Mouse (Mus musculus) midbrain, embryonic 14.5 days (tissue): ENCODE data around the gene Fli1. TPM values are rescaled to one million over a fixed set of nuclear protein-coding genes. Genes with fewer than 3 reads are reported as not detected.

Experiments used
- ATAC-seq: fragments of 200-750 bp; cut with Nextera tagmentation; 2 replicates; pipeline ENCODE4 v1.8.0; 2017; ENCODE audit warnings: moderate number of reproducible peaks, moderate library complexity; ENCODE audit not compliant: low FRiP score, low TSS enrichment
- DNase-seq: peaks from one replicate; pipeline ENCODE4 v3.0.0-alpha.2; 2015
- H3K27ac ChIP-seq: fragments of 300-500 bp; sonication (generic); replicated peaks from 2 replicates; pipeline ENCODE4 v1.5.1; 2014; ENCODE audit warnings: mild to moderate bottlenecking, low read depth, low read length, moderate library complexity
- H3K27me3 ChIP-seq: fragments of 300-500 bp; sonication (generic); 2 replicates; pipeline ENCODE4 v1.6.1; 2014; ENCODE audit warnings: low read length, control low read depth, mixed read lengths; ENCODE audit not compliant: control insufficient read depth, insufficient read depth
- H3K36me3 ChIP-seq: fragments of 300-500 bp; sonication (generic); 2 replicates; pipeline ENCODE4 v1.6.1; 2014; ENCODE audit warnings: low read length, control low read depth; ENCODE audit not compliant: control insufficient read depth, insufficient read depth
- H3K4me1 ChIP-seq: fragments of 300-500 bp; sonication (generic); 2 replicates; pipeline ENCODE4 v1.6.1; 2014; ENCODE audit warnings: mild to moderate bottlenecking, antibody characterized with exemption, low read length, control low read depth; ENCODE audit not compliant: control insufficient read depth, insufficient read depth
- H3K4me2 ChIP-seq: fragments of 300-500 bp; sonication (generic); 2 replicates; pipeline ENCODE4 v1.6.1; 2014; ENCODE audit warnings: mild to moderate bottlenecking, low read length, moderate library complexity
- H3K4me3 ChIP-seq: fragments of 300-500 bp; sonication (generic); replicated peaks from 2 replicates; pipeline ENCODE4 v1.5.1; 2014; ENCODE audit warnings: low read depth, low read length
- H3K9ac ChIP-seq: fragments of 300-500 bp; sonication (generic); replicated peaks from 2 replicates; pipeline ENCODE4 v1.6.1; 2014; ENCODE audit warnings: mild to moderate bottlenecking, low read length, moderate library complexity
- H3K9me3 ChIP-seq: fragments of 300-500 bp; sonication (generic); 2 replicates; pipeline ENCODE4 v1.6.1; 2016; ENCODE audit warnings: low read length, control low read depth, mixed read lengths; ENCODE audit not compliant: control insufficient read depth
- WGBS: fragments of 180-500 bp; shearing (Covaris S2); extraction: QIAGEN DNeasy Blood & Tissue Kit; methylation state at CpG from one replicate; pipeline ENCODE4 v1.1.7; 2014; 5-methylcytosine and 5-hydroxymethylcytosine counted together
- polyA plus RNA-seq: library from polyadenylated mRNA; unstranded; fragments of >200 nt; fragmentation: Nextera tagmentation; extraction: Ambion mirVana; gene quantifications from 2 replicates; pipeline ENCODE4 v1.2.1, GENCODE M21; 2014

The Fli1 gene
- polyA plus RNA-seq, 1 experiment from 2014 or later, result 7.9 TPM

DNA sequence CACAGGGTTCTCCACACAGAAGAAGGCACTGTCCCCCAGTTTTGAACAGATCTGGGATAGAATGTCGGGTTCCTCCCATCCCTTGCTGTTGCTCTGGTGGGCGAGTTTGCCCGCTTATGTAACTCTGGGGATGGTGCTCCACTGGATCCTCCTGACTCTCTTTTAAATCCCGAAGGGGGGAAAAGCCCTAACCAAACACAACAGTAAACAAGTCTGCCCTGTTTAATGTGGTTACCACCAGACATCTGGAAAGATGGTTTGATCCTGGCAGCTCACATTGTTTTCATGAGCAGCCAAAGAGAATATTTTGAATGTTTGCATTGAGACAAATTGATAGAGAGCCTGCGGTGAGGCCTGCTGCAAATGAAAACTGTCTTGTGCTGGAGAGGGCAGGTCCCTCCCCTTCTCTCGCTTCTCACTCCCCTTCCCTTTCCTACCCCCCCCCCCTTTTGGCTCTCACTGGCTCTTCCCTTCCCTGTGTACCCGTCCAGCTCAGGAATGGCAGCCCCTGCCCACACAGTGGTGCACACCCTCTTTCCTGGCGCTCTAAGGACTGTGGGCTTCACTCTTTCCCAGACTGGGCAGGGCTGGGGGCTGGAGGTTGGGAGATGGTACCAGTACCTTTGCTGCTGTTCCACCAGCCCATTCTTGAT, 1.4 kb upstream of the Fli1 start:
- H3K4me2 ChIP-seq, result no peak overlapping the region
- peaks cover 35% of the 10 kb centered on the region for H3K4me1 ChIP-seq
- H3K27me3 ChIP-seq, result peaks cover 91% of the 10 kb centered on the region
- ATAC-seq, result no peak
- H3K4me3 ChIP-seq, result no peak overlapping the region
- H3K36me3 ChIP-seq, result no peaks in the 10 kb centered on the region
- H3K9me3 ChIP-seq, result no peaks in the 10 kb centered on the region
- H3K9ac ChIP-seq, result no peak overlapping the region
- 6% methylated on average over 8 of the region's 8 CpGs for WGBS
- H3K27ac ChIP-seq, result no peak overlapping the region
- DNase-seq, result no peak

GRCm38 (mm10) chr9:32543040-32543581, 450 bp upstream of the Fli1 start:
- Histone ChIP-seq H3K27ac (no peak overlapping the region), H3K4me1 (peaks cover 35% of the 10 kb centered on the region), H3K4me2 (peak overlapping the region; percentile 98), H3K9ac (no peak overlapping the region; the same call in 1 of the 2 replicates), H3K27me3 (peaks cover 90% of the 10 kb centered on the region), H3K9me3 (no peaks in the 10 kb centered on the region), H3K36me3 (no peaks in the 10 kb centered on the region), H3K4me3 (peak overlapping the region; percentile 12)
- DNase-seq (peak; percentile 39), ATAC-seq (no peak)
- WGBS, result under 1% methylated on average over 18 of the region's 18 CpGs

- DNase-seq (peak; percentile 45), ATAC-seq (no peak)
- Histone ChIP-seq H3K27me3 (peaks cover 74% of the 10 kb centered on the region), H3K4me3 (peak overlapping the region; percentile 46), H3K4me1 (peaks cover 35% of the 10 kb centered on the region), H3K9ac (peak overlapping the region; percentile 61), H3K27ac (no peak overlapping the region), H3K9me3 (no peaks in the 10 kb centered on the region), H3K36me3 (no peaks in the 10 kb centered on the region), H3K4me2 (peak overlapping the region; percentile 98)
- WGBS, result under 1% methylated on average over 30 of the region's 30 CpGs
Observed at GRCm38 (mm10) chr9:32541223-32541901, 1.3 kb downstream of the Fli1 start.

DNA sequence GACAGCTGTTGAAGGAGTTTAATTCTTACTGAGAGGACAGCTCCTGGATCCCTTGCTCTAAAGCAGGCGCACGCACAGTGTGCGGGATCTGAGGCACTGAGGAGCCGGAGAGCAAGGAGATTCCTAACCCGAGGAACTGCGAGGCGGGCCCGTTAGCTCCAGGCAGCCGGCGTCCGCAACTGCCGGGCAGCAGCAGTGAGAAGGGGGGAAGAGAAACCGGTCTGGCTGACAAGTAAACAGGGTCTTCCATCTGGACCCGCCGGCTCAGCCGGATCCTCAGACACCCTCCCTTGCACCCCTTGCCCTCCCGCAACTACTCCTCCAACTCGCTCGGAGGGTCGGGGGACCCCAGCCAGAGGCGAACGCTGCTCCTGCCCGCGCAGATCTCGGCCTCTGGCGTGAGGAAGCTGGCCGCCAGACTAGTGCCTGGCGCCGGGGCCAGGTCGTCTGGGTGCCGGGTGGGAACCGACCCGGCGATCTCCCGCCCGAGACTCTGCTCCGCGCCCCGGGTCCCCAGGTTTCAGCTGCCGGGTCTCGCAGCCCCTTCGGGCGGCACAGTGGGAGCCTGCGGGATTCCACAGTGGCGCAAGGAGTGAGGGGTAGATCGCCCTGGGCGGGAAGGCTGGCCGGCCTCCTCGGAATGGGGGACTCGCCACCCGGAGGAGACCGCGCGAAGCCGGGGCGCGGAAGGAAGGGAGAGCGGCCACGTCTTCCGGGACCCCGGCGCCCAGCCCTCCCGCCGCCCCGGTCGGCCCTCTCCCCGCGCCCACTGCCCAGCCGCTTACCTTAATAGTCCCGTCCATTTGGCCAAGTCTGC, 2.0 kb downstream of the Fli1 start:
- Histone ChIP-seq H3K27me3 (peaks cover 66% of the 10 kb centered on the region), H3K9me3 (no peaks in the 10 kb centered on the region), H3K27ac (0 out of 2 replicates have a peak overlapping the region, but pooled peaks have one; percentile 17), H3K4me3 (peak overlapping the region; percentile 46), H3K4me1 (peaks cover 35% of the 10 kb centered on the region), H3K4me2 (peak overlapping the region; percentile 98), H3K36me3 (no peaks in the 10 kb centered on the region), H3K9ac (peak overlapping the region; percentile 61)
- under 1% methylated on average over 63 of the region's 70 CpGs for WGBS
- peak; percentile 73 for DNase-seq
- peak; percentile 65 for ATAC-seq

GRCm38 (mm10) chr9:32540061-32540405, 2.6 kb downstream of the Fli1 start:
- Histone ChIP-seq H3K27ac (no peak overlapping the region), H3K9ac (peak overlapping the region; percentile 61), H3K36me3 (no peaks in the 10 kb centered on the region), H3K4me1 (peaks cover 29% of the 10 kb centered on the region), H3K9me3 (no peaks in the 10 kb centered on the region), H3K4me3 (peak overlapping the region; percentile 46), H3K27me3 (peaks cover 61% of the 10 kb centered on the region), H3K4me2 (peak overlapping the region; percentile 98)
- ATAC-seq (no peak; the same call in 1 of the 2 replicates), DNase-seq (peak; percentile 47)
- WGBS, result 2% methylated on average over 13 of the region's 13 CpGs

GRCm38 (mm10) chr9:32539321-32539761, 3.3 kb downstream of the Fli1 start:
- no peak overlapping the region for H3K9ac ChIP-seq
- H3K27me3 ChIP-seq, result peaks cover 54% of the 10 kb centered on the region
- H3K9me3 ChIP-seq, result no peaks in the 10 kb centered on the region
- ATAC-seq (no peak), DNase-seq (no peak)
- peaks cover 25% of the 10 kb centered on the region for H3K4me1 ChIP-seq
- no peak overlapping the region for H3K4me2 ChIP-seq
- H3K36me3 ChIP-seq, result no peaks in the 10 kb centered on the region
- H3K4me3 ChIP-seq, result no peak overlapping the region
- no peak overlapping the region for H3K27ac ChIP-seq
- WGBS, result 53% methylated on average over 3 of the region's 3 CpGs

- WGBS, result 89% methylated on average over 5 of the region's 5 CpGs
- Histone ChIP-seq H3K27me3 (peaks cover 41% of the 10 kb centered on the region), H3K4me2 (no peak overlapping the region)
Observed at GRCm38 (mm10) chr9:32538124-32538523, 4.5 kb downstream of the Fli1 start.

GRCm38 (mm10) chr9:32537706-32538105, 5.0 kb downstream of the Fli1 start:
- Histone ChIP-seq H3K9me3 (no peaks in the 10 kb centered on the region), H3K9ac (no peak overlapping the region), H3K4me1 (peaks cover 20% of the 10 kb centered on the region), H3K4me2 (no peak overlapping the region), H3K27ac (no peak overlapping the region), H3K27me3 (peaks cover 37% of the 10 kb centered on the region), H3K36me3 (no peaks in the 10 kb centered on the region), H3K4me3 (no peak overlapping the region)
- no peak for ATAC-seq
- WGBS, result 81% methylated on average over 6 of the region's 6 CpGs
- no peak for DNase-seq

More at GRCm38 (mm10) chr9:32538124-32538523, 4.5 kb downstream of the Fli1 start:
- DNase-seq, result no peak
- H3K36me3 ChIP-seq, result no peaks in the 10 kb centered on the region
- H3K4me1 ChIP-seq, result peaks cover 24% of the 10 kb centered on the region
- H3K4me3 ChIP-seq, result no peak overlapping the region
- no peaks in the 10 kb centered on the region for H3K9me3 ChIP-seq
- no peak overlapping the region for H3K27ac ChIP-seq
- H3K9ac ChIP-seq, result no peak overlapping the region
- no peak for ATAC-seq
